In the genomic region with DNA sequence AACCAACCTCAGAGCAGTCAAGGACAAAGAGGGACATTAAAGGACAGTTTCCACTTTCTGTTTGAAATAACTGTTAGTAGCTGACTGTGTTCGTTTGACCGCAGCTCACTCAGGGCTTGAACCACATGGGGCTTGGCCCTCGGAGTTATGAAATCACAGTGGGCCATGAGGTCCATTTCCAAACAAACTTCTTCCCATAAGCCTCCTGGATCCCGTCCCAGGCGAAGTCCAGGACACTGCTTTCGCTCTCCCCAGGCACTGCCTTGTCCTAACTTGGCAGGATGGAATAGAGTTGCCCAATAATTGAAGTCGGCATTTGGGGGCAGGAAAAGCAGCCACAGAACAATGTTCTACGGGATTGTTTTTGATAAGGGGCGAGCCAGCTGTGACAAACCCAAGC, we compare ENCODE assay signal across 9 mouse cellular contexts.
DNase-seq lines count a peak whose midpoint lies in the region; ATAC-seq lines count a peak whose summit lies in the region.
"Had no signal": no experiment of that assay in that cellular context is flagged by ENCODE, and none has a peak within 500 bp of the region (broad histone marks: within the 10 kb centered on the region; RNA-seq: fewer than 3 reads in every experiment).

No protein-coding gene starts in this region.

- DNase-seq in kidney, adult 11 months, result peak; percentile 55
- peak; percentile 81 for DNase-seq in adrenal gland, adult 2 months
- DNase-seq in thymus, postnatal 25 days, result no peak
- no peak for DNase-seq in thymus, adult 18-20 months

- no peak overlapping the region for H3K27ac ChIP-seq in kidney, embryonic 16.5 days (ENCODE audit: low read length)
- peak overlapping the region; percentile 13 for H3K27ac ChIP-seq in lung, embryonic 16.5 days (ENCODE audit: low read length)
- no peak overlapping the region for H3K27ac ChIP-seq in forebrain, embryonic 13.5 days
- H3K27ac ChIP-seq: neural tube, embryonic 13.5 days had no signal

- H3K36me3 ChIP-seq in kidney, embryonic 16.5 days (ENCODE audit: insufficient read depth, low read length), result no peaks in the 10 kb centered on the region
- H3K36me3 ChIP-seq in lung, embryonic 16.5 days (ENCODE audit: control insufficient read depth, insufficient read depth, low read length), result no peaks in the 10 kb centered on the region
- H3K36me3 ChIP-seq in forebrain, embryonic 13.5 days (ENCODE audit: poor library complexity, severe bottlenecking), result no peaks in the 10 kb centered on the region
- H3K36me3 ChIP-seq: neural tube, embryonic 13.5 days had no signal

- no peak overlapping the region for H3K4me3 ChIP-seq in kidney, embryonic 16.5 days (ENCODE audit: low read length)
- H3K4me3 ChIP-seq in lung, embryonic 16.5 days (ENCODE audit: low read length), result no peak overlapping the region
- H3K4me3 ChIP-seq in forebrain, embryonic 13.5 days, result no peak overlapping the region
- H3K4me3 ChIP-seq: neural tube, embryonic 13.5 days had no signal

- H3K9me3 ChIP-seq in kidney, embryonic 16.5 days (ENCODE audit: low read length), result no peaks in the 10 kb centered on the region
- no peaks in the 10 kb centered on the region for H3K9me3 ChIP-seq in lung, embryonic 16.5 days (ENCODE audit: control insufficient read depth, low read length)
- H3K9me3 ChIP-seq in forebrain, embryonic 13.5 days (replicated peaks), result no peaks in the 10 kb centered on the region
- H3K9me3 ChIP-seq: neural tube, embryonic 13.5 days had no signal

- ATAC-seq in kidney, embryonic 16.5 days (ENCODE audit: low FRiP score, low TSS enrichment), result no peak
- 0 out of 2 replicates have a peak, but pooled peaks have one; percentile 22 for ATAC-seq in granulocyte monocyte progenitor cell, adult 5-6 weeks (replicated peaks; ENCODE audit: poor library complexity, severe bottlenecking)
- ATAC-seq in lung, embryonic 16.5 days (ENCODE audit: low read depth), result peak; percentile 93
- no peak for ATAC-seq in forebrain, embryonic 13.5 days

- H3K9ac ChIP-seq in kidney, embryonic 16.5 days (replicated peaks; ENCODE audit: low read length), result no peak overlapping the region
- H3K9ac ChIP-seq in lung, embryonic 16.5 days (ENCODE audit: low read length), result no peak overlapping the region
- H3K9ac ChIP-seq in forebrain, embryonic 13.5 days, result no peak overlapping the region
- H3K9ac ChIP-seq: neural tube, embryonic 13.5 days had no signal

- H3K4me1 ChIP-seq in kidney, embryonic 16.5 days (ENCODE audit: insufficient read depth, low read length), result peaks cover 4% of the 10 kb centered on the region; the same call in 1 of the 2 replicates
- 0 out of 2 replicates have a peak, but pooled peaks cover 2% of the 10 kb centered on the region for H3K4me1 ChIP-seq in lung, embryonic 16.5 days (replicated peaks; ENCODE audit: control insufficient read depth, insufficient read depth, low read length)
- H3K4me1 ChIP-seq in forebrain, embryonic 13.5 days, result no peaks in the 10 kb centered on the region
- H3K4me1 ChIP-seq: neural tube, embryonic 13.5 days had no signal

- WGBS in kidney, embryonic 16.5 days, result 82% methylated on average over 9 of the region's 9 CpGs
- WGBS in lung, embryonic 16.5 days, result 47% methylated on average over 9 of the region's 9 CpGs
- WGBS in forebrain, embryonic 13.5 days, result 83% methylated on average over 9 of the region's 9 CpGs

- no peak overlapping the region for H3K4me2 ChIP-seq in kidney, embryonic 16.5 days (replicated peaks; ENCODE audit: low read depth, low read length)
- no peak overlapping the region for H3K4me2 ChIP-seq in lung, embryonic 16.5 days (ENCODE audit: low read depth, low read length)
- no peak overlapping the region for H3K4me2 ChIP-seq in forebrain, embryonic 13.5 days
- H3K4me2 ChIP-seq: neural tube, embryonic 13.5 days had no signal

- no peaks in the 10 kb centered on the region for H3K27me3 ChIP-seq in kidney, embryonic 16.5 days (ENCODE audit: insufficient read depth, low read length)
- no peaks in the 10 kb centered on the region for H3K27me3 ChIP-seq in lung, embryonic 16.5 days (ENCODE audit: control insufficient read depth, insufficient read depth, low read depth, low read length)
- H3K27me3 ChIP-seq in forebrain, embryonic 13.5 days, result no peaks in the 10 kb centered on the region
- H3K27me3 ChIP-seq: neural tube, embryonic 13.5 days had no signal

Comparison
In these comparisons a context has a peak if more than half of its experiments do, and no peak if none do; other contexts are left out.
1. DNase-seq: peak in kidney, adult 11 months (single experiment) and adrenal gland, adult 2 months (single experiment); none in thymus, postnatal 25 days (single experiment) and thymus, adult 18-20 months (0 of 2).
2. ATAC-seq: peak in granulocyte monocyte progenitor cell, adult 5-6 weeks (single experiment) and lung, embryonic 16.5 days (single experiment); none in kidney, embryonic 16.5 days (single experiment) and forebrain, embryonic 13.5 days (single experiment).